Mouse (Mus musculus): ENCODE data around the gene Gm2000.
"Not testable (repeated sequence)": the region's sequence is repeated elsewhere in the genome, so short reads cannot be mapped to it uniquely, and the experiment has no call there.

Gene Gm2000

DNA sequence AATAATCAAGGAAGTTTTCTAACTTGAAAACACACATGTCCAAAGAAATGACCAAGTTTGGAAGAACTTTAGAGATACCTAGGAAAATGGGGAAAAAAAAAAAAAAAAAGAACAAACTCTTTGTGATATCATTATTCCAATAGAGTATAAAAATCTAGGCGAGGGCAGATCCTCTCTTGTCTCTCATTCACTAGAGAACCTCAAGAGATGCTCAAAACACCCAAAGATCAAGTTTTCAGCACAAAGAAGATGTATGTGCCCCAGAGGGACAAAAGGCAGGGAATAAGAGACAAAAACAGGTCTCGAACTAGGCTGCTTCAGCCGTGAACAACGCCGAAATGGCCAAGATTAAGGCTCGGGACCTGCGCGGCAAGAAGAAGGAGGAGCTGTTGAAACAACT lies at the start of gene Gm2000:
TSS of gene Gm2000 (plus strand) at position 301 of the 400 bp plus-strand sequence.
- no peak for DNase-seq

DNA sequence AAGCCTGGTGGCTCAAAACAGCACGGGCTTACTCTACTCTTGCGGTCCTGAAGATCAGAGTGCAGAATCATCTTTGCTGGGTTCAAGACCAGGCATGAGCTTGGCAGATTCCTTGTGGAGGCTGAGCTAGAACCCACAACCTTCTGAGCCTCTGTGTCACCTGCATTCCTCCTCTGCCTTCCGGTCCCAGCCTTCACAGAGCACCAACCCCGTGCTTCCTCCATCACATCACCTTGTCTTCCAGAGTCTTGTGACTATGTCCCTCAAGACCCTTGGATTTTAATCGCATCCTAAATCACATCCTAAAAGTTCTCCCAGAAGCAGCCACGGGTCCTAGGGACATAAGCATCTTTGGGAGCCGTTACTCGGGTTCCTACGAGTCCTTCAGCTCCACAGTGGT lies 42.7 kb upstream of the Gm2000 start:
- DNase-seq: no peak

DNA sequence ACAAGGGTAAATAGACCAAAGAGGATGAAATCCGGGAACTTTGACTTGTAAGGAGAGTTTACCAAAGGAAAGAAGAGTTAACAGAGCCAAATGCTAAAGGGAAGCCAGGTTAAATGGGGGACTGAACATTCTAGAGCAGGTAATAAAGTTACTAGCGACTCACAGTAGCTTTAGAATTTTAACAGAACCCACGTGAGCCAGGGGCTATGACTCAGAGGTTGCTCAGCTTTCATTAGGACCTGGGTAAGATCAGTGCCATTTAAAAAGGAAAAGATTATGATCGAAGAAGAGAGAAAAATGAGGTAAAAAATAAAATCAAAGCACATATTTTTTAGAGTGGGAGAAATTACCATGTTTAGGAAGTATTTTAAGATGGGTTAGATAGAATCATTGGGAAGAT lies 25.0 kb upstream of the Gm2000 start:
- DNase-seq: no peak

DNA sequence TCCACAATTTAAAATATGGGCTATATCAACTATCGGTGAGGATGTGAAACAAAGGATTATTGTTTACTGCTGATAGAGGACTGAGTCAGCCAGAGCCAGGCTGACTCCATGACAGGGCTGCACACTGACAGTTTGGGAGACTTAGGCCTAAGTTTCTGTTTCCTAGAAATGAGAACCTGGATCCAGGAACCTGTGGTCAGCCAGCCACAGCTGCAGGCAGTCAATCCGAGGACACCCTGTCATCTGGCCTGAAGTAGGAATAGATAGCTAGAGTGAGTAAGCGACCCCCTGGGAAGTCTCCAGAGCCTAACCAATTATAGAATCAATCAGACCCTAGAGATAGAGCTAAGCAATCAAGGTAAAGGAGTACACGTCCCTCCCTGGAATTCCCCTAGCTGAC lies 21.4 kb upstream of the Gm2000 start:
- no peak for DNase-seq

DNA sequence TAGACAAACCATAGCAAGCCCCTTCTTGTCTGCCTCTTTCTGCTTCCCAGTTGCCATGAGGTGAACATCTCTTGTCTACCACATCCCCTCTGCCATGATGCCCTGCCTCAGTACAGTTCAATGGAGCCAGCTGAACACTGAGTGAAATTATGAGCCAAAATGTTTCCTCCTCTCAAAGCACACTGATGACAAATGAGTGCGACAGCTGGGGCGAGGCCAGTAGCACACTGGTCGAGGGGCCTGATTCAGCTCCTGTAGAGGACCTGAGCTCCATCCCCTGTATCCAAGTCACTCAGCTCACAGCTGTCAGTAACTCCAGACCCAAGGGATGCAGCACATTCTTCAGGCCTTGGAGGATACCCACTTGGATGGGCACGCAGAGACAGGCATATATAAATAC lies 20.2 kb upstream of the Gm2000 start:
- DNase-seq: no peak

DNA sequence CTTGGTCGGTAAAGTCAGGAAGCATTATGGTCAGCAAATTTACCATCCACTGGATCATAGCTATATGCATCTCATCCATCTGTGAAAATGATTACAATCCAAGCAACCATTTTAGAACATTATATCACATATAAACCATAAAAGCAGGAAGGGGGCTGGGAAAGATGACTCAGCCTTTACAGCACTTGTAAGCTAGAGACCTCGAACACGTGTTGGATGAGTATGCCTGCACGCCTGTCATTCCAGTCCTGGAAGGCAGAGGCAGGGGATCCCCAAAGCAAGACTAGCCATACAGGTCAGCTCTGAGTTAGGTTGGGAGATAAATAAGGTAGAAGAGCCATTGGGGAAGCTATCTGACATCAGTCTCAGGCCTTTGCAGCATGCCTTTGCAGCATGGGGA lies 16.8 kb upstream of the Gm2000 start:
- DNase-seq: no peak

DNA sequence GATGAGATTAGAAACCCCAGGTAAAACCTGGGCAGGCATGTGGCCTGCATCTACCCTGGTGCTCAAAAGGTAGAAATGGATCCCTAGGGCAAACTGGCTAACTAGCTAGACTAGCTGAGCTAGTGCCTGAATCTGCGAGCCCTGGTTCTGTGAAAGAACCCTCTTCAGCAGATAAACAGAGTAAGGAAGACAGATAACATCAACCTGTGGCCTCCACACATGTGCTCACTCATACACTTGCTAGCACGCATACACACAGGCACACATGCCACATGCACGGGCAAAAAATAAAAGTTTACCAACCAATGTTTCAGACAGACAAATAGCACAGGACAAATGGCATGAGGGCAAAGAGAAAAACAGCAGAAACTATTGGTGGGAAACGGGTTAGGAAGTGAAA lies 15.4 kb upstream of the Gm2000 start:
- no peak for DNase-seq

DNA sequence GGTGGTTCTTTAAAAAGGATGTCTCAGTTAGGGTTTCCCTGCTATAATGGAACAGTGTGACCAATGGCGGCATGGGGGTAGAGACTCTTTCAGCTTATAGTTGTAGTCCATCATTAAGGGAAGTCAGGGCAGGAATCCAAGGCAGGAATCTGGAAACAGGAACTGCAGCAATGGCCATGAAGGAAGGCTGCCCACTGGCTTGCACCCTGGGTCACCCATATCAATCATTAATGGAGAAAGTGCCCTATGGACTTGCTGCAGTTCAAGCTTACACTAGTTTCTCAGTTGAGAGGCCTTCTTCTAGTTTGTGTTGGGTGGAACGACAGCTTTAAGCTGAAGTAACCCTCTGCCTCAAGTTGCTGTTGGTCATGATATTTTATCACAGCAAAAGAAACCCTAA lies 13.4 kb upstream of the Gm2000 start:
- no peak for DNase-seq

DNA sequence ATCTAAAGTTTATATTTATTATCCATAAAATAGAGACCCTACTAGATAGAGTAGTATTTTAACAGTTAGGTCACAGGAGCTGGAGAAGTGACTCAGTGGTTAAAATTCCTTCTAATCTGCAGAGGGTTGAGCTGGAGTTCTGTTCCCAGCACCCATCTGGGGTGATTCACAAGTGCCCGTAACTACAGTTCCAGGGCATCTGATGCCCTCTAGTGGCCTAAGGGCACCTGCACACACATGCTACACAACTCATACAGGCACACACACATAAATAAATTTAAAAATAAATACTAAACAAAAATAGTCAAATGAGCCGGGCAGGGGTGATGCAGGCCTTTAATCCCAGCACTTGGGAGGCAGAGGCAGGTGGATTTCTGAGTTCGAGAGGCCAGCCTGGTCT lies 15.4 kb downstream of the Gm2000 start:
- DNase-seq: no peak

DNA sequence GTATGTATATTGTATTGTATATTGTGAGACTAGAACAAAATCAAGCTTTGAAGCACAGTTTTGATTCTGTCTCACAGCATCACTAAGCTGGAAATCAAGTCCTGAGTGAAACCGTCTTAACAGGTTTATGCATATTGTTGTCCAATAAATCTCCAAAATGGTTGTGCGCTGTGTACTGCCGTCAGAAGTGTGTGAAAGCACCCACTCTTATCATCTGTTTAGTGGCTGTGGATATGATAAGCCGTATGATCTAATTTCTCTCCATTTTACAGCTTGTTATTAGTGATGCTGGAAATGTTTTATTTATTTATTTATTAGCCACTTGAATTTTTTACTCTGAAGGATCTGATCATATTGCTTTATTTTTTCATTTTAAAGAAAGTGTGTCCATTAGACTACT lies 20.4 kb downstream of the Gm2000 start:
- no peak for DNase-seq

DNA sequence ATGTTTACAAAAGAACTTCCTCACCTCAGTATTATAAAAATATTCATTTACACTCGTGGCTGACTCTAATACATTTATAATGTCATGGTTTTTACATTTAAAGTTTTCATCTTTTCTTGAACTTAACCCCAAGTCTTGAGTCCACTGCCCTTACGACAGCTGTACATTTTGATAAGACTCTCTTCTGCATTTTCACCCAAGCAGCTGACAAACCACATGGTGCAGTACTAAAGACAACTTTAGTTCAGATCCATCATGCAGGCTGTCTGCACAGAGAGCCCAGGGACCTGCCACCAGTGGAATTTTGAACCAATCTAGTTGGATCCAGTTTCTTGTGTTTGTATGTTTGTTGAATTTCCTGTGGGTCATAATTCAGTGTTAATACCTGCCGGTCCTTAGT lies 21.0 kb downstream of the Gm2000 start:
- DNase-seq: no peak

DNA sequence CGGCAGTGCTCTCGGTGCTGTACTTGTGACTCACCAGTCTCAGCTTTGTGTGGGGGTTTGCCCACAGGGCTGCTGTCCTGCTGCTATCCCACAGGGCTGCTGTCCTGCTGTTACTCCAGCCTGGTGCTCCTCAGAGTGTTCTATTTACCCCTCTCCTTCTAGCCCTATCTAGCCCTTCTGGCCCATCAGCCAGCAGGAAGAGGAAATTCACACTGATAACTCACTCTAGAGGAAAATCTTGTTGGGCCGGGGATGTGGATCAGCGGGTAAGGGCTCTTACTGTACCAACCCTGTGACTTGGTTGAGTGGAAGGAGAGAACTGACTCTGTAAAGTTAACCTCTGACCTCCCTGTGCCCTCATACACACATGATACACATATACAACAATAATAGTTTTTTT lies 27.3 kb downstream of the Gm2000 start:
- DNase-seq: no peak

DNA sequence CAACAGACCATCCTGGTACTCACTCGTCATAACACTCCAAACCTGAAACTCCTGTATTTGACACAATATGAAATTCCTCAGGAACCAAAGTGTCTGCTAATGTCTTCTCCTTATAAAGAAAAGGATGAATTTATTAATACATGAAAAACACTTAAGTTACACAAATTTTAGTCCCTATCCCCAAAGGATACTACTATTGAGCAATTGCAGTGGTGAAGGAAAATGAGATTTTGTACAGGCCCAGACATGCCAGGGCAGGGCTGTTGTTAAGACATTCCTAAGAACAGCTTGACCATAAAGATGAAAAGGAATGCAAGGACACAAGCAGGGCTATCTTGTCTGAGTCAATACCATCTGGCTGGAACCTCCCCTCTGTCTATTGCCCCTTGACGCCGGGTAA lies 34.3 kb downstream of the Gm2000 start:
- DNase-seq: not testable (repeated sequence)

DNA sequence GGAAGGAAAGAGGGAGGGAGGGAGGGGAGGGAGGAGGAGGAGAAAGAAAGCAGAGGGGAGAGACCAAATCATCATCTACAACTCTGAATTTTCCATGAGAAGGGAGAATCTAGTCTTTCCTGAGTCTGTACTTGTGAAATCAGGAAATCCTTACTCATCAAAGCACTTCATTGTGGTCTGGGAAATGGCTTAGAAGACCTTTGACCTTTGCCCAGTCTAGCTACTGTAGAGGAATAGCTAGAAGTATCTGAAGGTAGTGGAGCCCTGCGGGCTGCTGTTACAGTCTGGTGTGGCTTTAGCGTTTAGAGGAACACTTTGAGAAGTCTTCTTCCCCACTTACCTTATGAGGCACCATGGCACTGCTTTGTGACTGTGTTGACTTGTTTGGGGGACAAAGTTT lies 36.7 kb downstream of the Gm2000 start:
- DNase-seq: no peak

DNA sequence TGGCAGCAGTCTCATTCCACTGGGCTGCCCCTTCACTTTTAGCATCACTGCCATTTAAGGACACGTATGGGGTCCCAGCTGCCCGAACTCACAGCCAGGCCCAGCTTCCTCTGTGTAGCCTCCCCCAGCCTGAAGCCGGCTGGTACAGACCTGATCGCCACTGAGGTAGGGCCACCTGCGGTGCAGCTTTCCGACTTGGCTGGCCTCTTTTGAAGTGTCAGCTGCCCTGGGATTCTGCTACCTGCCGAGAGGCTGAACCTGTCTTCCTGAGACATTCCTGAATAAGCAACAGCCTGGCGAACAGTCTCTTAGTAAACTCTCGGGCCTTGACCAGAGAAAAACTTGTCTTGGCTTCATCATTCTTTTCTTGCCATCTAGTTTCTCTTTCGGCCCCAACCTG lies 37.4 kb downstream of the Gm2000 start:
- DNase-seq: no peak

DNA sequence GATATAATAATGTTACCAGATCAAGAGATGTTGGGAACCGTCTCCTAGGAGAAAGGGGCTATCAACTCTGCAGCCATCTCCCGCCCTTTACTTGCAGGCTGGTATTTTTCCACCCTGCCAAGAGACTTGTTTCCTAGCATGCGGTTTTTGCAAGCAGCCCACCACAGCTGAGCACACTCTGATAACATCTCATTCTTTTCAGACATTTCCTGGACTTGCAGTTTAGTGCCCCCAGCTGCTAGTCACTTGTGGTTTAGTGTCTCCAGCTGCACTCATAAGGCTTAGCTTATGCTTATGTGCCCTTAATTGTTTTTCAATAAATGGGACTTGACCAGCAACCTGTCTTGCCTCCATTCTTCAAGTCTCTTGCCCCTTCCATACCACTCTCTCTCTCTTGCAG lies 42.2 kb downstream of the Gm2000 start:
- DNase-seq: no peak

DNA sequence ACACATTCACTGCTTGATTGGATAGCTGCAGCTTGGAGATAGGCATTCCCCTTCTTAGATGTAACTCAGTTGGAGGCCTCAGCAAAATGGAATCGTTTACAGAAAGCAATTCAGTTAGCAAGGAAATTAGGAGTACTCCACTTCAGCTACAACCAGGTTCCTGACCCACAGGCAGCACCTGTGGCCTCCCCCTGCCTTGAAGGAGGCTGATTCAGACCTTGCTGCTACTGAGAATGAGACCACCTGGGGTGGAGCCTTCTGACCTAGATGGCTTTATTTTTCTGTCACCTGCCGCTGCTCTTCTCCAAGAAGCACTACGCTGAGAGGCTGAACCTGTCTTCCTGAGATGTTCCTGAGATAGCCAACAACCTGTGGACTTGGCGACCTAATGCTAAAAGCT lies 42.7 kb downstream of the Gm2000 start:
- DNase-seq: no peak
